Mouse (Mus musculus) thymus, adult 2 months (tissue): ENCODE results near the gene Itpr2. TPM values are rescaled to one million over a fixed set of nuclear protein-coding genes. Genes with fewer than 3 reads are reported as not detected.
A peak's percentile ranks its signal among the peaks of the same experiment; 100 is the strongest.

Experiments
- DNase-seq: peaks from one replicate; pipeline ENCODE4 v3.0.0; 2021
- H3K27ac ChIP-seq: fragments of 200-500 bp; 2 replicates; pipeline ENCODE4 v1.5.1; 2012; ENCODE audit warnings: low read length, control low read depth; ENCODE audit not compliant: control insufficient read depth, insufficient read depth
- H3K27me3 ChIP-seq: fragments of 200-500 bp; 2 replicates; pipeline ENCODE4 v1.6.1; 2012; ENCODE audit warnings: mild to moderate bottlenecking, low read length, moderate library complexity, mixed read lengths; ENCODE audit not compliant: control insufficient read depth, insufficient read depth
- H3K36me3 ChIP-seq: fragments of 200-500 bp; 2 replicates; pipeline ENCODE4 v1.6.1; 2012; ENCODE audit warnings: mild to moderate bottlenecking, low read length, moderate library complexity; ENCODE audit not compliant: control insufficient read depth, insufficient read depth
- H3K4me1 ChIP-seq: fragments of 200-500 bp; replicated peaks from 2 replicates; pipeline ENCODE4 v1.6.1; 2012; ENCODE audit warnings: low read length; ENCODE audit not compliant: control insufficient read depth, insufficient read depth
- H3K4me3 ChIP-seq: fragments of 200-500 bp; 2 replicates; pipeline ENCODE4 v1.5.1; 2012; ENCODE audit warnings: mild to moderate bottlenecking, low read length, control low read depth, moderate library complexity; ENCODE audit not compliant: control insufficient read depth, insufficient read depth
- CTCF ChIP-seq: fragments of 200-500 bp; IDR thresholded peaks from 2 replicates; pipeline ENCODE4 v1.5.1; 2012; ENCODE audit warnings: mild to moderate bottlenecking, control low read depth, low read length, moderate library complexity, borderline replicate concordance; ENCODE audit not compliant: control insufficient read depth, poor library complexity, insufficient read depth; ENCODE audit errors: extremely low read depth
- POLR2A ChIP-seq: fragments of 200-500 bp; IDR thresholded peaks from 2 replicates; pipeline ENCODE4 v1.6.1; 2012; ENCODE audit warnings: mild to moderate bottlenecking, low read length, control low read depth, moderate library complexity; ENCODE audit not compliant: control insufficient read depth, poor library complexity, insufficient read depth; ENCODE audit errors: extremely low read depth
- WGBS: fragments of 180-500 bp; shearing (Covaris S2); methylation state at CpG from one replicate; pipeline ENCODE4 v1.1.7; 2018; 5-methylcytosine and 5-hydroxymethylcytosine counted together
- polyA plus RNA-seq: library from polyadenylated mRNA; depleted of rRNA; stranded (reverse); fragments of >200 nt; gene quantifications from 2 replicates; pipeline ENCODE4 v1.2.3, GENCODE M21; 2012; rRNA removed

Gene Itpr2
- polyA plus RNA-seq, result 60.3 and 61.8 TPM in 2 replicates

- 1% methylated on average over 70 of the region's 70 CpGs for WGBS
- no peaks in the 10 kb centered on the region for H3K36me3 ChIP-seq
- H3K4me3 ChIP-seq, result peak within 1 kb of the TSS; percentile 82
- peak within 1 kb of the TSS; percentile 82 for H3K27ac ChIP-seq
- H3K4me1 ChIP-seq, result peaks cover 30% of the 10 kb centered on the region
- TF ChIP-seq POLR2A, result peak; percentile 76
- peak; percentile 20; the same call in 1 of the 2 replicates for TF ChIP-seq CTCF
- no peaks in the 10 kb centered on the region for H3K27me3 ChIP-seq
- peak; percentile 88 for DNase-seq
These were observed at the start of gene Itpr2 for GRCm38 (mm10) chr6:146501866-146502804. Gene Itpr2, minus strand, starts transcription at chr6:146502223.

- Histone ChIP-seq H3K4me1 (no peaks in the 10 kb centered on the region), H3K4me3 (no peak overlapping the region), H3K27me3 (no peaks in the 10 kb centered on the region), H3K27ac (no peak overlapping the region), H3K36me3 (peaks cover 84% of the 10 kb centered on the region)
- no peak for DNase-seq
- no peak for TF ChIP-seq POLR2A
- no peak for TF ChIP-seq CTCF
These were observed 49.3 kb upstream of the Itpr2 start for GRCm38 (mm10) chr6:146551326-146551725.

- DNase-seq, result no peak
- no peak for TF ChIP-seq CTCF
- TF ChIP-seq POLR2A, result no peak
- WGBS, result 94% methylated on average over 2 of the region's 2 CpGs
- no peak overlapping the region for H3K27ac ChIP-seq
- H3K4me3 ChIP-seq, result no peak overlapping the region
- no peaks in the 10 kb centered on the region for H3K4me1 ChIP-seq
- H3K36me3 ChIP-seq, result peaks cover 78% of the 10 kb centered on the region
- H3K27me3 ChIP-seq, result no peaks in the 10 kb centered on the region
These were observed 48.4 kb upstream of the Itpr2 start for GRCm38 (mm10) chr6:146550421-146550820.

- H3K27me3 ChIP-seq, result no peaks in the 10 kb centered on the region
- H3K27ac ChIP-seq, result no peak overlapping the region
- WGBS, result 93% methylated on average over 5 of the region's 5 CpGs
- H3K36me3 ChIP-seq, result peaks cover 30% of the 10 kb centered on the region
- no peak for TF ChIP-seq POLR2A
- H3K4me3 ChIP-seq, result no peak overlapping the region
- no peaks in the 10 kb centered on the region for H3K4me1 ChIP-seq
- no peak for DNase-seq
These were observed 43.4 kb upstream of the Itpr2 start for GRCm38 (mm10) chr6:146545289-146545865.

- H3K27me3 ChIP-seq, result no peaks in the 10 kb centered on the region
- DNase-seq, result no peak
- 91% methylated on average over 1 of the region's 1 CpGs for WGBS
- H3K27ac ChIP-seq, result no peak overlapping the region
- TF ChIP-seq POLR2A, result no peak
- no peak for TF ChIP-seq CTCF
- no peaks in the 10 kb centered on the region for H3K4me1 ChIP-seq
- H3K4me3 ChIP-seq, result no peak overlapping the region
- peaks cover 23% of the 10 kb centered on the region for H3K36me3 ChIP-seq
These were observed 42.6 kb upstream of the Itpr2 start for GRCm38 (mm10) chr6:146544622-146545021.

- 96% methylated on average over 3 of the region's 3 CpGs for WGBS
- H3K27me3 ChIP-seq, result no peaks in the 10 kb centered on the region
- no peak overlapping the region for H3K4me3 ChIP-seq
- DNase-seq, result no peak
- no peak overlapping the region for H3K27ac ChIP-seq
- no peaks in the 10 kb centered on the region for H3K36me3 ChIP-seq
- TF ChIP-seq POLR2A (no peak), CTCF (no peak)
- no peaks in the 10 kb centered on the region for H3K4me1 ChIP-seq
These were observed 38.4 kb upstream of the Itpr2 start for GRCm38 (mm10) chr6:146540386-146540785.

- no peaks in the 10 kb centered on the region for H3K27me3 ChIP-seq
- TF ChIP-seq CTCF (no peak), POLR2A (no peak)
- no peaks in the 10 kb centered on the region for H3K36me3 ChIP-seq
- no peak overlapping the region for H3K4me3 ChIP-seq
- no peak for DNase-seq
- no peaks in the 10 kb centered on the region for H3K4me1 ChIP-seq
- WGBS, result 91% methylated on average over 4 of the region's 4 CpGs
- H3K27ac ChIP-seq, result no peak overlapping the region
These were observed 36.6 kb upstream of the Itpr2 start for GRCm38 (mm10) chr6:146538661-146539060.
